Mouse (Mus musculus): Measurements from ENCODE around the gene AC170998.1.

AC170998.1 gene

GRCm38 (mm10) chr17:28698245-28698644, 27.6 kb upstream of the AC170998.1 start:
- TF ChIP-seq GATA4 (IDR thresholded peaks at IDR 0.05; ENCODE audit: insufficient replicate concordance, low read length), result no peak

GRCm38 (mm10) chr17:28698672-28699071, 27.2 kb upstream of the AC170998.1 start:
- peak; percentile 62 for TF ChIP-seq GATA4 (IDR thresholded peaks at IDR 0.05; ENCODE audit: insufficient replicate concordance, low read length)

GRCm38 (mm10) chr17:28699789-28700188, 26.1 kb upstream of the AC170998.1 start:
- no peak for TF ChIP-seq GATA4 (IDR thresholded peaks at IDR 0.05; ENCODE audit: insufficient replicate concordance, low read length)

- TF ChIP-seq GATA4 (IDR thresholded peaks at IDR 0.05; ENCODE audit: insufficient replicate concordance, low read length), result no peak
Observed at GRCm38 (mm10) chr17:28701171-28701570, 24.7 kb upstream of the AC170998.1 start.

- no peak for TF ChIP-seq GATA4 (IDR thresholded peaks at IDR 0.05; ENCODE audit: insufficient replicate concordance, low read length)
Observed at GRCm38 (mm10) chr17:28701737-28702136, 24.1 kb upstream of the AC170998.1 start.

GRCm38 (mm10) chr17:28702646-28703045, 23.2 kb upstream of the AC170998.1 start:
- TF ChIP-seq GATA4 (IDR thresholded peaks at IDR 0.05; ENCODE audit: insufficient replicate concordance, low read length), result no peak

- no peak for TF ChIP-seq GATA4 (IDR thresholded peaks at IDR 0.05; ENCODE audit: insufficient replicate concordance, low read length)
Observed at GRCm38 (mm10) chr17:28706697-28707096, 19.2 kb upstream of the AC170998.1 start.

- no peak for TF ChIP-seq GATA4 (IDR thresholded peaks at IDR 0.05; ENCODE audit: insufficient replicate concordance, low read length)
Observed at GRCm38 (mm10) chr17:28707136-28707627, 18.7 kb upstream of the AC170998.1 start.

GRCm38 (mm10) chr17:28707816-28708215, 18.1 kb upstream of the AC170998.1 start:
- no peak for TF ChIP-seq GATA4 (IDR thresholded peaks at IDR 0.05; ENCODE audit: insufficient replicate concordance, low read length)

- TF ChIP-seq GATA4 (IDR thresholded peaks at IDR 0.05; ENCODE audit: insufficient replicate concordance, low read length), result no peak
Observed at GRCm38 (mm10) chr17:28708989-28709388, 16.9 kb upstream of the AC170998.1 start.

- no peak for TF ChIP-seq GATA4 (IDR thresholded peaks at IDR 0.05; ENCODE audit: insufficient replicate concordance, low read length)
Observed at GRCm38 (mm10) chr17:28709552-28710290, 16.2 kb upstream of the AC170998.1 start.

GRCm38 (mm10) chr17:28710291-28710688, 15.6 kb upstream of the AC170998.1 start:
- no peak for TF ChIP-seq GATA4 (IDR thresholded peaks at IDR 0.05; ENCODE audit: insufficient replicate concordance, low read length)

- TF ChIP-seq GATA4 (IDR thresholded peaks at IDR 0.05; ENCODE audit: insufficient replicate concordance, low read length), result no peak
Observed at GRCm38 (mm10) chr17:28711237-28711636, 14.6 kb upstream of the AC170998.1 start.

- TF ChIP-seq GATA4 (IDR thresholded peaks at IDR 0.05; ENCODE audit: insufficient replicate concordance, low read length), result peak; percentile 48; the same call in 1 of the 2 replicates
Observed at GRCm38 (mm10) chr17:28712305-28712704, 13.6 kb upstream of the AC170998.1 start.

GRCm38 (mm10) chr17:28714006-28714405, 11.9 kb upstream of the AC170998.1 start:
- no peak for TF ChIP-seq GATA4 (IDR thresholded peaks at IDR 0.05; ENCODE audit: insufficient replicate concordance, low read length)

- no peak for TF ChIP-seq GATA4 (IDR thresholded peaks at IDR 0.05; ENCODE audit: insufficient replicate concordance, low read length)
Observed at GRCm38 (mm10) chr17:28715832-28716548, 9.9 kb upstream of the AC170998.1 start.

Data from liver, adult (tissue).